Mouse (Mus musculus) c-Kit-negative CD71-positive TER-119-positive erythroid progenitor cells, embryonic 14.5 days (primary cell): ENCODE data around the gene Med28.

Experiments used
- DNase-seq: peaks from one replicate; pipeline ENCODE4 v3.0.0-alpha.2; 2013; ENCODE audit warnings: low read depth, low spot score

Med28 gene

DNA sequence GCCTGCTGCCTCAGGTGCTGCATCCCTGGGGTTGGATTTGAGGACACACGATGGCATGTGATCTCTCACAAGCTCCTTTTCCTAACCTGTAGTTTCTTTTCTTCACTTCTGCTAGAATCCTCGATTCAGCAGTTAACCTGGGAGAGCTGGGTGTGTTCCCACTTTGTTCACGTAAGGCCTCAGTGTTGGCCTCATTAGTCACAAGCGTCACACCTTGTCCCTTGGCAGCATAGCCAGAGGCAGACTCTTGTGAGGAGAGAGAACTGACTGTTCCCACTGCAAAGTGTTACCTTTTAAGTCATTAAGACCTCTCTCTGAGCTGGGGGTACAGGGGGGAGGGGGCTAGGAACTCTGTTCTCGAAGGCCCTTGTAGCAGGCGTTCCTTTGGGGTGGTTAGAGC, 7.1 kb upstream of the Med28 start:
- no peak for DNase-seq

DNA sequence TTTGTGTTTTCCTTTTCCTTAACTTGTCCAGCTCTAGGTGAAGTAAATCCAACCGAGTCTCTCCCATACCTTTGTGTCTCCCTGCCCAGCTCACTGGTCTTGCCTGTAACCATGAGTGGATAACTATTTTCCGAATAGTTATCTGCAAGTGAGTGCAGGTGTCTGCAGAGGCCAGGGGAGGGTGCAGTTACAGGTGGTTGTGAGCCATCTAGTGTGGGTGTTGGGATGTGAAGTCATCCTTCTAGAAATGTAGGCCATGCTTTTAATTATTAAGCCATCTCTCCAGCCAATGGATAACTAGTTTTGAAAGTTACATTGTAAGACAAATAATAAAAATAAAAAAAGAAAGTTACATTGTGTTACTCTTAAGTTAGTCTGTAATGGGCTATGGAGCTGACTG, 6.5 kb upstream of the Med28 start:
- DNase-seq: no peak

DNA sequence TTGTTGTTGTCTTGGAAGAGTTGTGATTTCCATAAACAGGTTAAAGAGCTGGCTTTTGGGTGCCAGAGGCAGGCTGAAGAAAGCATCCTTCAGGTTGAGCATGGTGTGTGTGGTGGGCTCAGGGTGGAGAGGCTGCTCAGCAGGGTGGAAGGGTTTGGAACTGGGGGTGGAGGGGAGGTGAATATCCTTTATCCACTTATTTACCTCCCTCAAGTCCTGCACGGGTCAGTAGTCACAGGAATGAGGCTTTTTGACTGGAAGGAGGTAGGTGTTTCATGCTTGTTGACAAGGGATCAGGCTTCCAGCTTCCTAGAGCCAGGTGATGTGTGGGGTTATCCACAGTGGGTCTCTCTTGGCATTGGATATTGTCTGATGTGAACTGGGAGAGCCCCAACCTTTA, 5.4 kb upstream of the Med28 start:
- DNase-seq: no peak

DNA sequence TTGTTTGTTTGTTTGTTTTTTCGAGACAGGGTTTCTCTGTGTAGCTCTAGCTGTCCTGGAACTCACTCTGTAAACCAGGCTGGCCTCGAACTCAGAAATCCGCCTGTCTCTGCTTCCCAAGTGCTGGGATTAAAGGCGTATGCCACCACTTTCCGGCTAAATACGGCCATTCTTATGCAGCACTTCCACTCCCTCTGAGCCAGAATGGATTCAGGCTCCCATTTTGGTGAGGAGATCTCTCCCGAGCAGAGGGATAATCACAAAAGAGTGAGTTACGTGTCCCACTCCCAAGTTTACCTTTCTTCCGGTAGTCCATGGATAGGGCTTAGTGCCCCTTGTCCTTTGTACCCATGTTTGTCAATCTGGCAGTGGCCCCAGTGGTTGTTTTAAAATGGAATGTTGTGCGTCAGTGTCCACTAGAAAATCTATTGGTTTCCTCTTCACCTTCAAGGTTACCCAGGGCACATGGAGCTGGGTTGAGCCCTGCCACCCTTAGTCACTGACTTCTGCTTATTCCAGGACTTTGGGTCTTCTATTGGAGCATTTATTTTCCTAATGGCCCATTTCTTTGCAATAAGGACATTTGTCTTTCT, 4.8 kb upstream of the Med28 start:
- DNase-seq: no peak

DNA sequence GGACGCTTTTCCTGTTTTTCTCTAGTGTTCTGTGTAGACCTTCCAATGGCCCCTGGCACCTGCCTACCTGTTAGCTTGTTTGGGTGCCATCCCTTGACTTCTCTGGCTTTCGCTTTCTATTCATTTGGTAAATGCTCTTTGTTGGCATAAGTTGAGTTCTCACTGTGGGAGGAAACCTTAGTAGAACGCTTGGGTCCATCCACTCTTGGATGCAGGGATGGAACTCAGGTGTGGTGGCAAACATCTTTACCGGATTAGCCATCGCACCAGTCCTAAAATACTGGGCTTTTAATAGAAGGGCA, 731 bp downstream of the Med28 start:
- DNase-seq: peak; percentile 9

DNA sequence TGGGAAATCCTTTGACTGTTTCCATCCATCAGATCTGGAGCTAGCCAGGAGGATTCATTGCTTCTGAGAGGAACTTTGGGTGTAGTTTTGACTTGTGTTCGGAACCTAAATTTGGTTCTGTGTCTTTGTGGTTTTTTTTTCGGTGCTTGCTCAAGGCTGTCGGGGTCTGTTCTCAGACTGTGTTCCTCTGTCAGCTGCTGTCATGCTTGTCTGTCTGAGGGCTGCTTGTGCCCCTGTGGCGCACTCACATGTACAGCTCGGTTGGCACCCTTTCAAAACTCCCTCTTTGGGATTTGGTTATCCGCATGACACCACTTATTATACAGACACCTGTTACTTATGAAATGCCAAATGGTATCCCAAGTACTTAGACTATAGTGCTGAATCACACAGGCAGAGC, 1.6 kb downstream of the Med28 start:
- no peak for DNase-seq

DNA sequence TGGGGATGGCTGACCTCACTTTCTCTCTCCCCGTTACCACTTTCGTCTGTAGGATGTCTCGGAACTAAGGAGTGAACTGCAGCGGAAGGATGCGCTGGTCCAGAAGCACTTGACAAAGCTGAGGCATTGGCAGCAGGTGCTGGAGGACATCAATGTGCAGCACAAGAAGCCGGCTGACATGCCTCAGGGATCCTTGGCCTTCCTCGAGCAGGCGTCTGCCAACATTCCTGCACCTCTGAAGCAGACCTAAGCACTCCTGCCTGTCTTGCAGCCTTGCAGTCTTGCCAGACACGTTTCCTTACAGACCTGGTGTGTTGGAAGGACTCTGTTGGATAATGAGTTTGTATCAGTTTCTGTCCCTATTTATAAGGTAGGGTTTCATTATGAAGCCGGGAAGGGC, 5.1 kb downstream of the Med28 start:
- no peak for DNase-seq

DNA sequence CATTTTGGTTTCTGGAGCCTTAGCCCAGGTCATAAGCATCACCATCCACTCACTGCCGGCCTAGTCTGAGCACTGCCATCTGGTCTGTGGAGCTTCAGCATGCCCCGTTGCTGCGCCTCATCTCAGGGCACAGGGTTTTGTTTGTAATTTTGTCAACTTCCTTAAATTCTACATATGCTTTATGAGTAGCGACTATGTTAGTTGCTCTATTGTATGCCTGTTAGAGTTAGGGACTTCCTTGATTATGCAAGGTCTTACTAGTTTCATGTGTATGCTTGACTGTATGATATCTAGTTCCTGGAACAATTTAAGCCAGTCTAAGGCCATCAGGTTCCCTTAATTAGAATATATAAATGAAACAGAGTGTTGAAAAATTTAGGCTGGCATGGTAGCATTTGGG, 6.3 kb downstream of the Med28 start:
- no peak for DNase-seq

DNA sequence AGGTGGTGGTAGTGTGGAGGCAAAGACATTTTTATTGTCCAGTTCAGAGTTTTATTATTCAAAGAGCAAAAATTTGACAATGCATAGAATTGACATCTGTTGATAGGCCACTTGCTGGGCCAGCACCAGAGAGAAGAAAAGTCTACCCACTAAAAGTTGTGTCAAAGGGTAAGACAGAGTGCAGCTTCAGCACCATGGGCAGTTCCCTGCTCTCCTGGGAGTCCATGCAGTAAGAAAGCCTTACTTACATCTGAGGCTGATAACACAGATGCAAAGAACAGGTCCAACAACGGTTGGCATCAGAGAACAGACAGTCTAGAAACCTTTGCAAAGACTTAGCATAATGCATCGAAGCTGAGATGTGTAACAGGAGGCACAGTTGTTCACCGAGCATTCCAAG, 9.7 kb downstream of the Med28 start:
- DNase-seq: no peak

DNA sequence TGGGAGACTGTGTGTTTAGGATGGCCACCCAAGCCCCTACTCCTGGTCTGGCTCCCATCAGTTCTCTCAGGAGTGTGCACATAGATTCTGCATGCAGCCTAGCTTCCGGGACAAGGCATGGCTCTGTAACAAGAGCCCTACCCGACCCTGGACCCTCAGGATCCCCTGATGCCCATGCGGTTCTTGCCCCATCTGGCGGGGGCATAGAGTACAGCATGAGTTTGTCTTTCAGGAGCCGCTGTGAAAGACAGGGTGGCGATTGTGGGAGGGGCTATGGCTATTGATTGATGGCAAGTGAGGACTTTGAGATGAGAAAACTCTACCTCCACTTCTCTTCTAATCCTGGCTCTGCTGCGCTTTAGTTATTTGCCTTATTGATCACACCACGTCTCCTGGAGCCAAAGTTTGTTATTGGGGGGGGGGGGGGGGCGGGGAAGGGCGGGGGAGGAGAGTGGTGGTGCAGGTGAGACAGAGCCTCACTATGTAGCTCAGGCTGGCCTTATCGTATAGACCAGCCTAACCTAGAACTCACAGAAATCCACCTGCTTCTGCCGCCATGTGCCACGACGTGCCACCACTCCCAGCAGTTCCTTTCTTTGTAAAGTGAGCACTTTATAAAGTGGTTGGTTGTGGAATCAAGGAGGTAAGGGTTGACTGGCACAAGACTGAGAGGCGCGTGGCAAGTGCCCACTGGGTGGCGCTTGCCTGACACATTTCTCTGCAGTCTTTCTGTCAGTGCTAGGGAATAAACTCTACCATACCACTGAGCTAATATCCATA, 14.5 kb downstream of the Med28 start:
- DNase-seq: no peak

DNA sequence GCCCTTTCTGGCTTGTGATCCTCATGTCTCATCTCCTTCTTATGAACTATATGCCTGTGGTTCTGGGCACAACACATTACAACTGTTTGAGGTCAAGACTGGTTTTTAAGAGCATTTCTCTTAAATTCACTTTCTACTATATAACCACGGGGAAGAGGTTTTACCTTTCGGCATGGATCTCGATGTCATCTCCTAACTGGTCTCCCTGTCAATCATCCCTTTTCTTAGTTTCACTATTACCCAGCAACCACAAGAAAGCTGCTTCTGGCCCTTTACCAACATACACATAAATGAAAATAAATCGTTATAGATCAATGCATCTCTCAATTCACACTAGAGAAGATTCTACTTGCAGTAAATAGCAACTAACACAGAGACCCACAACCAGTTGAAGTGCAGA, 15.1 kb downstream of the Med28 start:
- no peak for DNase-seq

DNA sequence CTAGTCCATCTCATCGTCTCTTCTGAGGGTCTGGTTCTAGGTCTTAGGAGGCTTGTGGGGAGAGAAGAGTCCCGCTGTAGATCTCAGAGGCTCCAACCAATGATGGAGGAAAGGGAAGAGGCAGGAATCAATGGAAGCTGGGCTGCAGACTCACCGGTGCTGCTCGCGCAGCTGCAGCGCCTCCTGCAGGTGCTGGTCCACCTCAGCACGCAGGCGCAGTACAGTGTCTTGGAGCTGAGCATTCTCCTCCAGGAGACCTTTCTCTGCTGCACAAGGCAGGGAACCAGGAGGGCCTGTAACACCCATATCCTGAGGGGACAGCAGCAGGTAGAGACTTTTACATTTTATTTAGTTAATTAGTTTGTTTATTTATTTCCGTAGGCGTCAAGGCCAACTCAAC, 19.5 kb downstream of the Med28 start:
- DNase-seq: no peak

DNA sequence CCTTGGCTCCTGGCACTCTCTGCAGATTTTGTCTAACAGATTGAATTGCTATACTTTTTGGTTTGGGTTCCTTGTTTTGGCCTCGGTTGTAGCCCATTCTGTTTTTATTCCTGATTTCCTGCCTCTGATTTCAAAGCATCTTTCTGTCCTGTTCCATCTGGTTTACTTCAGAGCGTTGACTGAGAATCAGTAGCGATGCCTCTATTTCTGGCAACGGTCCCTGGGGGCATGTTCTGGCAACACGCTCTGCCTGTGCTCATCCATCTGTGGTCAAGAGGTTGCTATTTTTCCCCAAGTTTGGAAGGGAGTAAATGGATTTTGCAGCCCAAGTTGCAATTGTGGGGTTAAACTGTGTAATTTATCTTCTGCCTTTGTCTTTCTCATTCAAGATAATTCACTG, 23.3 kb downstream of the Med28 start:
- no peak for DNase-seq

DNA sequence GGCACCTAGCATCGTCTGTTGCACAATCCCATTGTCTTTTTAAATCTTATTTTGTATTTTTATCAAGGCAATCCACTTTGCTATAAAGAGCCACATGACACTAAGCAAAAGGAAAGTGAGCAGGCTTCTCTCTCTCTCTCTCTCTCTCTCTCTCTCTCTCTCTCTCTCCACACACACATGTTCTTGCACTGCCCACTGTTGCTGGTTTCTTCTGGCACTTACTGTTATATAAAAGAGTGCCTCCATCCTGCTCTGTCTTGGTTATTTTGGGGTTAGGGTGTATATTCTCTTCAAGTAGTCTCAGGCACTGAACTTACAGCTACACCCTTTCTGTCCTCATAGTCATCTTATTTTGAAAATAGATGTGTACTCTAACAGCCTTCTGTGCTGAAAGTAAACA, 29.6 kb downstream of the Med28 start:
- DNase-seq: no peak

DNA sequence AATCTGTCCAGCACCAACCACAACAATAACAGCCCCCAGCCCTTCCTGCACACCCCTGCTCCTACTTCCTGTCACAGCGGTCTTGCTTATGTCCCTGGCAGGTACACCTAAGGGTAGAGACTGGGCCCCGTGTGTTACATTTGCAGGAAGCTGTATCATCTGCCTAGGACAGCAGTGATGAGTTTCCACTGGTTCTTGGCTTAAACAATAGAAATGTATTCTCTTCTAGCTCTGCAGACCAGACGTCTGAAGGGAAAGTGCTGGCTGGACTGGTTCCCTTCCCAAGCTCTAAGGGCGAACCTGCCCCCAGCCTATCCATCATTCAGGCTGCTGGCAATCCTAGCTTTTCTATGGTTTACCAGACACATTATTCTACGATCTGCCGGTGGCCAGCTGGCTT, 44.0 kb downstream of the Med28 start:
- DNase-seq: no peak

DNA sequence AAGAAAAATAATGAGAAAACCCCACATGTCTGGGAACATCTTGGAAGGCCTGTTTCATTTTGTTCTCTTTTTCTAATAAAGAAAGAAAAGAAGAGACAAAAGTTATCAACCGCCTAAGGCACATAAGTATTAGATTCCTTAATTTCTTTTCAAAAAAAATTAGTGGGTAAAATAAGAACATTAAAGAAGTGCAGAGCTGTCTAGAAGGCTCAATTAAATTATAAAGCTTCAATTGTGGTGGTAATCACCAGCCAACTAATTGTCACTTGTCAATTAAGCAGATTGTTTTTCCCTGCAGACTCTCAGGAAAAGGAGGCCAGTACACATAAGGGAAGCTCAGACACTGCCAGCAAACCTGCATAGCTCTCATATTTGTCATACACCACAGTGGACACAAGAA, 45.8 kb downstream of the Med28 start:
- DNase-seq: no peak

DNA sequence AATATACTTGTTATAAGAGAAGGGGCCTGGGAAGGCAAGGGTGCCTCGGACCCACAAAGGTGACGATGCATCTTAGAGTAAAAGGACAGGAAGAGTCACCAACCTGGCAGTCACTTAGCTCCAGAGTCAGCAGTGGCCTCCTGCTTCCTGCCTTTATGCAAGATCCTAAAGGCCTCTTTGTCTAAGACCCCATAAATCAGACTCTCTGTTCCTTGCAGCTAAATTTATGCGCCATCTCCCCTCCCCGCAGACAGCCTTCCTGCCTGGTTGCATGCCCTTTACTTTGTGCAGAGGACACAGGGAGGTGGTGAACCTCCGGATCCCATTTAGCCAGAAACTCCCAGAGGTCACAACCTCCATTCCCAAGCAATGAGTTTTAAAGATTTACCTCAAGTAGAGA, 52.8 kb downstream of the Med28 start:
- DNase-seq: no peak

DNA sequence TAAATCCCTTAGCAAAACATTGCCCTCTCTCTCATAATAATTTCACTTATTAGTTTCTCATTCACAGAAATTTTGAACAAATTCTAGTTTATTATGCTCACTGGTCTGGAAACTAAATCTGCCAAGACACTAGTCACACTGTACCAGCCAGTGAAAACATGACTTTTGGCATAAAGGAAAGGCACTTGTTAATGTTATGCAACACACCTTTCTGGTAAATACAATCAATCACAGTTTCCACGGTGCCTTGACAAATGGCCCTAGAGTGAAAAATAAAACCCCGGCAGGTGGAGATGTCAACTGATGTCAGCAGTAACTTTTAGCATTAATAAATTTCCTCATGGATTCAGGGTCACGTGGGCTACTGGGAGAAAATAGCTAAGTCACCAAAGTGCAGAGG, 56.7 kb downstream of the Med28 start:
- DNase-seq: no peak

DNA sequence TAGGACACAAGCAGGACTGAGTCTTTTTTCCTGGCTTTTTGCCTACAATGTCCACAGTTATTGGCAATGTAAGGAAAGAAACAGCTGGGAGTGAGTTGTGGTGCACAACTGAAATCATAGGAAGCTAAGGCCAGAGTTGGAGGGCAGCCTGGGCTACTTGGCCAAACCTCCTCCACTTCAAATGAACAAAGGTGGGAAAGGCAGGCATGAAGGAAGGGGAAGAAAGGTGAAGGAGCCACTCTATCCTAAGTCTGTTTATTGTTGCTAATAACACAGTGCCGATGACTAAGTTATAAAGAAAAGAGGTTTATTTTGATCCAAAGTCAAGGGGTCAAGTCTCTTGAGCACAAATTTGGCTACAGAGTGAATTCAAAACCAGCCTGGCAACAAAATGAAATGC, 57.3 kb downstream of the Med28 start:
- DNase-seq: no peak
